Mouse (Mus musculus): ENCODE data around the gene Gadd45gip1.

Gadd45gip1 gene

GRCm38 (mm10) chr8:84847684-84848435 is 16.5 kb downstream of the Gadd45gip1 start:
- DNase-seq (ENCODE audit: extremely low spot score, low spot score) = peak; percentile 29

- no peak for DNase-seq (ENCODE audit: extremely low spot score, low spot score)
These were observed 25.1 kb downstream of the Gadd45gip1 start for GRCm38 (mm10) chr8:84856434-84856833.

DNA sequence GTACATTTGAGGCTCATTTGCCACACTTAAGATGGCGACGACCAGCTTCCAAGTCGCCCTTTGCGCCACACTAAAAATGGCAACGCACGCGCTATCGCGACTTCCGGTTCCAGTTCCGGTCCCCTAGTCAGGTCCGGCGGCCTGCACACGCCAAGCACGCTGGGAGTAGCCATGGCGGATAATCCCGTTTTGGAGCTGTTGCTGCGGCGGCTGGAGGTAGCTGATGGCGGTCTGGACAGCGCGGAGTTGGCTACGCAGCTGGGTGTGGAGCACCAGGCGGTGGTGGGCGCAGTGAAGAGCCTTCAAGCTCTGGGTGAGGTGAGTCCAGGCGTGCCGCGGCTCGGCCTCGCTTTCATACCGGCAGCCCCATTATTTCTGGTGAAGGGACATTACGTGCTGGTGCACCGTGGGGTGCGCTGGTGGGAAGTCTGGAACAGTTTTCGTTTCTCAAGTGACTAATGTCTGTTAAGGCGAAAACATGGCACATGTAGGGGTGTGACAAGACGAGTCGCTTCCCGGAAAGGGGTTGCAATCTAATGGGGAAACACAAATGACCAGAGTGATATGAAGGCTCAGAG is 25.6 kb downstream of the Gadd45gip1 start, which contains the start of gene Farsa:
Gene Farsa, plus strand, starts transcription at position 126 of the 578 bp plus-strand sequence.
- DNase-seq (ENCODE audit: extremely low spot score, low spot score) = peak; percentile 95

GRCm38 (mm10) chr8:84871376-84872308 is 40.3 kb downstream of the Gadd45gip1 start, which contains the start of gene Syce2:
TSS of gene Syce2 (plus strand) at chr8:84872111.
- DNase-seq (ENCODE audit: extremely low spot score, low spot score) = peak; percentile 79

DNA sequence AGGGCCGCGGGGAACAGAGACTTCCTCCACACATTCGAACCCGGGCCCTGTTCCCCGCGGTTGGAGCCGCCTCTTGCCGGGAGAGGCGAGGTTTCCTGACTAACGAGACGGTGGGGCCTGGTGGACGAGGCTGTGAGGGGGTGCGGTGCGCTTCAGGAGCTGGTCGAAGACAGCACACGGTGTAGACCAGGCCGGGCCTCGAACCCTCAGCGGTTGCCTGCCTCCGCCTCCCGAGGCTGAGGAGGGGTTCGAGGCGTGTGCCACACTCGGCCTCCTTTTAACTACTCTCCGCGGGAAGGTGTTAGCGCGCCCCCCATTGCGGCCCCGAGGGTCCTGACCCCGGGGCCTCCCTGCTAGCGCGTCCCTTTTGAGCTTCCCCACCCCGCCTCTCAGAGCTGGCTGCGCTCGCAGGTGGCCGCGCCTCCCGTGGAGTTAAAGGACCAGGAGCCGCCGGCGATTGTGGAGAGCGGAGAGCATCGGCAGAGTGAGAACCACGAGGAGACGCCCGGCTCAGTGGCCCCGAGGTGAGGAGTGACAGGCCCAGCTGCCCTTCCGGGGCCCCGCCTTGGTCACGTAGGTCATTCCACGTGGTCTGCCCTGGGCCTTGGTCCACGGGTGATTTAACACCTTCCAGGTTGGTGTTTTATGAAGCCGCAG is 41.1 kb downstream of the Gadd45gip1 start:
- DNase-seq (ENCODE audit: extremely low spot score, low spot score) = no peak

GRCm38 (mm10) chr8:84873016-84873415 is 41.7 kb downstream of the Gadd45gip1 start:
- DNase-seq (ENCODE audit: extremely low spot score, low spot score) = no peak

DNA sequence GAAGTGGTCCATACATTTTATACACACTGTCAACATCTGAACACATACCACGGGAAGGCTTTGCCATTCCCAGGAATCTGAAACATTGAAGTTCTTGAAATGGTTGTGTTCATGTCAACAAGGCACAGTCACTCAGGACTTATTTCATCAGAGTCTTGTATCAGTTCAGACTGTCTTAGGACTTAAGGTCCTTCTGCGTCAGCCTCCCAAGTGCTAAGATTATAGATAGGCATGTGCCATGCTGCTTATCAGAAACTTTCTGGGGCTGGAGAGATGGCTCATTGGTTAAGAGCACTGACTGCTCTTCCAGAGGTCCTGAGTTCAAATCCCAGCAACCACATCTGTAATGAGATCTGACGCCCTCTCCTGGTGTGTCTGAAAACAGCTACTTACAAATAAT is 43.0 kb downstream of the Gadd45gip1 start:
- DNase-seq (ENCODE audit: extremely low spot score, low spot score) = no peak

- DNase-seq (ENCODE audit: extremely low spot score, low spot score) = no peak
These were observed 46.1 kb downstream of the Gadd45gip1 start for GRCm38 (mm10) chr8:84877297-84878035.

GRCm38 (mm10) chr8:84878915-84879314 is 47.6 kb downstream of the Gadd45gip1 start:
- DNase-seq (ENCODE audit: extremely low spot score, low spot score) = no peak

DNA sequence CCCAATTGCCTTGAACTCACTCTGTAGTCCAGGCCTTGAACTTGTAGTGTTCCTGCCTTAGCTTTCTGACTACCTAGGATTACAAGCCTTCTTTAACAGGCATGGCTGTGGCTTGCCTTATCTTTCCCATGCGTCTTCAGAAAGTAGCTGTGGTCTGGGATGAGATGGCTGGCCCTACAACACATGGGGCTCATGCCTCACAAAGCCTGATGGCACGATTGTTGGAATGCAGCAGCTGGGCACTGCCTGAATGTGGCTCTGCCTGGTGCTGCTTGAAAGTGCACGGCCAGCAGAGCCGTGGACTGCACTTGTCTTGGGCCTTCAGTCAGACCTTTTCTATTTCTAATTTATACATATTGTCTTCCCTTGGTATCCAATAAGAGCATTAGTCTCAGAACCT is 53.4 kb downstream of the Gadd45gip1 start:
- DNase-seq (ENCODE audit: extremely low spot score, low spot score) = no peak

Data from neural tube, embryonic 10.5 days (tissue).